Mouse (Mus musculus): ENCODE measurements around the gene Strada. TPM values are rescaled to one million over a fixed set of nuclear protein-coding genes. Genes with fewer than 3 reads are reported as not detected.
"Not testable (repeated sequence)": the region's sequence is repeated elsewhere in the genome, so short reads cannot be mapped to it uniquely, and the experiment has no call there.

Strada gene
- polyA plus RNA-seq (2014; fragmentation: Nextera tagmentation; extraction: Ambion mirVana): 24.0 and 26.2 TPM in 2 replicates

- H3K9me3 ChIP-seq (ENCODE audit: control insufficient read depth, low read length): no peaks in the 10 kb centered on the region
- H3K4me1 ChIP-seq (ENCODE audit: control insufficient read depth, insufficient read depth, low read length): no peaks in the 10 kb centered on the region
- H3K4me2 ChIP-seq (ENCODE audit: low read depth, low read length): no peak within 1 kb of the TSS
- H3K4me3 ChIP-seq (ENCODE audit: low read depth, low read length): no peak within 1 kb of the TSS
- peaks cover 94% of the 10 kb centered on the region for H3K36me3 ChIP-seq (ENCODE audit: control insufficient read depth, insufficient read depth, low read length)
- no peak within 1 kb of the TSS for H3K27ac ChIP-seq (replicated peaks; ENCODE audit: low read depth, low read length)
- H3K9ac ChIP-seq (ENCODE audit: low read depth, low read length): no peak within 1 kb of the TSS
- WGBS: 86% methylated on average over 5 of the region's 5 CpGs
- DNase-seq (ENCODE audit: low spot score) (no peak), ATAC-seq (ENCODE audit: low read depth) (no peak)
- no peaks in the 10 kb centered on the region for H3K27me3 ChIP-seq (replicated peaks; ENCODE audit: control insufficient read depth, insufficient read depth, low read length)
Observed at GRCm38 (mm10) chr11:106202123-106202465, at the start of gene Strada. Gene Strada, minus strand, starts transcription at chr11:106202168.

- ATAC-seq (ENCODE audit: low read depth) (no peak), DNase-seq (ENCODE audit: low spot score) (no peak)
- Histone ChIP-seq H3K4me3 (ENCODE audit: low read depth, low read length) (no peak overlapping the region), H3K27me3 (replicated peaks; ENCODE audit: control insufficient read depth, insufficient read depth, low read length) (no peaks in the 10 kb centered on the region), H3K36me3 (ENCODE audit: control insufficient read depth, insufficient read depth, low read length) (peaks cover 99% of the 10 kb centered on the region), H3K27ac (replicated peaks; ENCODE audit: low read depth, low read length) (no peak overlapping the region), H3K9me3 (ENCODE audit: control insufficient read depth, low read length) (peaks cover 5% of the 10 kb centered on the region; the same call in 1 of the 2 replicates), H3K4me2 (ENCODE audit: low read depth, low read length) (no peak overlapping the region), H3K9ac (ENCODE audit: low read depth, low read length) (no peak overlapping the region), H3K4me1 (ENCODE audit: control insufficient read depth, insufficient read depth, low read length) (no peaks in the 10 kb centered on the region)
- 87% methylated on average over 7 of the region's 7 CpGs for WGBS
Observed at GRCm38 (mm10) chr11:106249326-106249725, 47.4 kb upstream of the Strada start.

GRCm38 (mm10) chr11:106246834-106247233, 44.9 kb upstream of the Strada start:
- DNase-seq (ENCODE audit: low spot score): no peak
- Histone ChIP-seq H3K4me1 (ENCODE audit: control insufficient read depth, insufficient read depth, low read length) (no peaks in the 10 kb centered on the region), H3K4me3 (ENCODE audit: low read depth, low read length) (no peak overlapping the region), H3K4me2 (ENCODE audit: low read depth, low read length) (no peak overlapping the region), H3K27me3 (replicated peaks; ENCODE audit: control insufficient read depth, insufficient read depth, low read length) (no peaks in the 10 kb centered on the region), H3K27ac (replicated peaks; ENCODE audit: low read depth, low read length) (no peak overlapping the region), H3K9me3 (ENCODE audit: control insufficient read depth, low read length) (peaks cover 5% of the 10 kb centered on the region; the same call in 1 of the 2 replicates), H3K36me3 (ENCODE audit: control insufficient read depth, insufficient read depth, low read length) (peaks cover 99% of the 10 kb centered on the region), H3K9ac (ENCODE audit: low read depth, low read length) (no peak overlapping the region)
- no peak for ATAC-seq (ENCODE audit: low read depth)
- 91% methylated on average over 1 of the region's 1 CpGs for WGBS

- 82% methylated on average over 8 of the region's 8 CpGs for WGBS
Observed at GRCm38 (mm10) chr11:106233978-106234377, 32.0 kb upstream of the Strada start.

GRCm38 (mm10) chr11:106220603-106221002, 18.6 kb upstream of the Strada start:
- no peaks in the 10 kb centered on the region for H3K9me3 ChIP-seq (ENCODE audit: control insufficient read depth, low read length)
- ATAC-seq (ENCODE audit: low read depth) (no peak), DNase-seq (ENCODE audit: low spot score) (no peak)
- H3K36me3 ChIP-seq (ENCODE audit: control insufficient read depth, insufficient read depth, low read length): peaks cover 18% of the 10 kb centered on the region
- no peak overlapping the region for H3K9ac ChIP-seq (ENCODE audit: low read depth, low read length)
- H3K4me2 ChIP-seq (ENCODE audit: low read depth, low read length): no peak overlapping the region
- no peaks in the 10 kb centered on the region for H3K27me3 ChIP-seq (replicated peaks; ENCODE audit: control insufficient read depth, insufficient read depth, low read length)
- no peak overlapping the region for H3K27ac ChIP-seq (replicated peaks; ENCODE audit: low read depth, low read length)
- peaks cover 13% of the 10 kb centered on the region for H3K4me1 ChIP-seq (ENCODE audit: control insufficient read depth, insufficient read depth, low read length)
- no peak overlapping the region for H3K4me3 ChIP-seq (ENCODE audit: low read depth, low read length)
- 88% methylated on average over 3 of the region's 3 CpGs for WGBS

More at GRCm38 (mm10) chr11:106233978-106234377, 32.0 kb upstream of the Strada start:
- not testable (repeated sequence) for DNase-seq (ENCODE audit: low spot score); H3K4me3 ChIP-seq (ENCODE audit: low read depth, low read length); H3K4me1 ChIP-seq (ENCODE audit: control insufficient read depth, insufficient read depth, low read length); ATAC-seq (ENCODE audit: low read depth); H3K27ac ChIP-seq (replicated peaks; ENCODE audit: low read depth, low read length); H3K9ac ChIP-seq (ENCODE audit: low read depth, low read length); H3K9me3 ChIP-seq (ENCODE audit: control insufficient read depth, low read length); H3K4me2 ChIP-seq (ENCODE audit: low read depth, low read length); H3K27me3 ChIP-seq (replicated peaks; ENCODE audit: control insufficient read depth, insufficient read depth, low read length)
- peaks cover 84% of the 10 kb centered on the region for H3K36me3 ChIP-seq (ENCODE audit: control insufficient read depth, insufficient read depth, low read length)

- Histone ChIP-seq H3K9me3 (ENCODE audit: control insufficient read depth, low read length) (no peaks in the 10 kb centered on the region), H3K4me3 (ENCODE audit: low read depth, low read length) (peak within 1 kb of the TSS; percentile 58), H3K27me3 (replicated peaks; ENCODE audit: control insufficient read depth, insufficient read depth, low read length) (no peaks in the 10 kb centered on the region), H3K27ac (replicated peaks; ENCODE audit: low read depth, low read length) (peak within 1 kb of the TSS; percentile 97), H3K9ac (ENCODE audit: low read depth, low read length) (peak within 1 kb of the TSS; percentile 90), H3K4me1 (ENCODE audit: control insufficient read depth, insufficient read depth, low read length) (peaks cover 22% of the 10 kb centered on the region), H3K36me3 (ENCODE audit: control insufficient read depth, insufficient read depth, low read length) (peaks cover 13% of the 10 kb centered on the region), H3K4me2 (ENCODE audit: low read depth, low read length) (peak within 1 kb of the TSS; percentile 71)
- DNase-seq (ENCODE audit: low spot score): peak; percentile 99
- ATAC-seq (ENCODE audit: low read depth): peak; percentile 94
- WGBS: under 1% methylated on average over 59 of the region's 70 CpGs
Observed at GRCm38 (mm10) chr11:106216730-106217490, 14.9 kb upstream of the Strada start, which contains the start of gene Ddx42. Gene Ddx42, plus strand, starts transcription at chr11:106216926.

GRCm38 (mm10) chr11:106215927-106216729, 14.2 kb upstream of the Strada start, which contains the start of gene Ccdc47:
Gene Ccdc47, minus strand, starts transcription at chr11:106216344.
- under 1% methylated on average over 46 of the region's 46 CpGs for WGBS
- DNase-seq (ENCODE audit: low spot score): peak; percentile 100
- Histone ChIP-seq H3K36me3 (ENCODE audit: control insufficient read depth, insufficient read depth, low read length) (peaks cover 21% of the 10 kb centered on the region), H3K27me3 (replicated peaks; ENCODE audit: control insufficient read depth, insufficient read depth, low read length) (no peaks in the 10 kb centered on the region), H3K9ac (ENCODE audit: low read depth, low read length) (peak within 1 kb of the TSS; percentile 90), H3K4me1 (ENCODE audit: control insufficient read depth, insufficient read depth, low read length) (peaks cover 22% of the 10 kb centered on the region), H3K4me2 (ENCODE audit: low read depth, low read length) (peak within 1 kb of the TSS; percentile 71), H3K4me3 (ENCODE audit: low read depth, low read length) (peak within 1 kb of the TSS; percentile 58), H3K27ac (replicated peaks; ENCODE audit: low read depth, low read length) (peak within 1 kb of the TSS; percentile 97), H3K9me3 (ENCODE audit: control insufficient read depth, low read length) (no peaks in the 10 kb centered on the region)
- peak; percentile 97 for ATAC-seq (ENCODE audit: low read depth)

- DNase-seq (ENCODE audit: low spot score): no peak
- H3K27me3 ChIP-seq (replicated peaks; ENCODE audit: control insufficient read depth, insufficient read depth, low read length): no peaks in the 10 kb centered on the region
- H3K4me1 ChIP-seq (ENCODE audit: control insufficient read depth, insufficient read depth, low read length): peaks cover 22% of the 10 kb centered on the region
- H3K9me3 ChIP-seq (ENCODE audit: control insufficient read depth, low read length): no peaks in the 10 kb centered on the region
- ATAC-seq (ENCODE audit: low read depth): no peak
- peak overlapping the region; percentile 71 for H3K4me2 ChIP-seq (ENCODE audit: low read depth, low read length)
- 26% methylated on average over 7 of the region's 7 CpGs for WGBS
- peak overlapping the region; percentile 97; the same call in 1 of the 2 replicates for H3K27ac ChIP-seq (replicated peaks; ENCODE audit: low read depth, low read length)
- peak overlapping the region; percentile 90 for H3K9ac ChIP-seq (ENCODE audit: low read depth, low read length)
- peaks cover 28% of the 10 kb centered on the region for H3K36me3 ChIP-seq (ENCODE audit: control insufficient read depth, insufficient read depth, low read length)
- peak overlapping the region; percentile 58 for H3K4me3 ChIP-seq (ENCODE audit: low read depth, low read length)
Observed at GRCm38 (mm10) chr11:106215450-106215859, 13.5 kb upstream of the Strada start.

Measured in embryonic facial prominence, embryonic 14.5 days (tissue).